Mouse (Mus musculus): Measurements from ENCODE around the gene Ptprd.

Gene Ptprd

DNA sequence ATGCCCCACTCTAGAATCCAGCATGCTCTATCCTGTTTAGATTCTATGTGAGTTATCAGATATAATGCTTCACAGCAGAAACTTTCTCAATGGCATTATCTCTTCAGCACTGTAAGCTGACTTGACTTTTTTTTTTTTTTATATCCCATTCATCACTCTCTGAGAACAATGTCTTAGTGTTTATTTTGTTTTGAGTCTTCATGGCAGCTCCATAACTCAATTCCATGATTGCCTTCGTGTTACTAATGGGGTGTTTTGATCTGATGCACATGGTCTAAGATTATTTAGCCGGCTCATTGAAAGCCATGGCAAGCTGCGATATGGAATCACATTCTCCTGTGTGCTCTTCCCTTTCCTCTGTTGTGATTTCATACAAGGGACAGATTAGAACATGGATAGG, 1555.0 kb downstream of the Ptprd start:
- DNase-seq (ENCODE audit: low read depth, low spot score), result no peak

DNA sequence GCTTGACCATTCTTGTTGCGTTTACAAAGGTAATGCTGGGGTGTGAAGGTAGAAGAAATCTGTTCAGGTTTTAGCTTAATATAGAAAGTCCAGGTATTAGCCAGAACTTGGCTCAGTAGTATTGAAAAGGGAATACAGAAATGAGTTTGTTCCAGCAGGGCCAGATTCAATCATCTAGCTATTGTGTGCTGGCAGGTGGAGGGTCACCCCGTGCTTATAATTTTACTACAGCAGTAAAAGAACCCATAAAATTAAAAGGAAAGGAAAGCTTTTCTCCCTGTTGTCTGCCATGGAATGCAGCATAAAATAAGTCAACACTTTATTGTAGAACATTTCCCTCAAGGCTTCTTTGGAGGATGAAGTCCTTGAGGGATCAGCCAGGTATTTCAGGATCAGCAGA, 1558.8 kb downstream of the Ptprd start:
- no peak for DNase-seq (ENCODE audit: low read depth, low spot score)

GRCm38 (mm10) chr4:76621740-76622139, 1590.0 kb downstream of the Ptprd start:
- no peak for DNase-seq (ENCODE audit: low read depth, low spot score)

- DNase-seq (ENCODE audit: low read depth, low spot score), result no peak
These were observed 1595.1 kb downstream of the Ptprd start for GRCm38 (mm10) chr4:76616614-76617013.

GRCm38 (mm10) chr4:76608246-76608645, 1603.5 kb downstream of the Ptprd start:
- no peak for DNase-seq (ENCODE audit: low read depth, low spot score)

GRCm38 (mm10) chr4:76606808-76607207, 1605.0 kb downstream of the Ptprd start:
- no peak for DNase-seq (ENCODE audit: low read depth, low spot score)

- no peak for DNase-seq (ENCODE audit: low read depth, low spot score)
These were observed 1621.0 kb downstream of the Ptprd start for GRCm38 (mm10) chr4:76590722-76591121.

GRCm38 (mm10) chr4:76583025-76583424, 1628.7 kb downstream of the Ptprd start:
- DNase-seq (ENCODE audit: low read depth, low spot score), result no peak

DNA sequence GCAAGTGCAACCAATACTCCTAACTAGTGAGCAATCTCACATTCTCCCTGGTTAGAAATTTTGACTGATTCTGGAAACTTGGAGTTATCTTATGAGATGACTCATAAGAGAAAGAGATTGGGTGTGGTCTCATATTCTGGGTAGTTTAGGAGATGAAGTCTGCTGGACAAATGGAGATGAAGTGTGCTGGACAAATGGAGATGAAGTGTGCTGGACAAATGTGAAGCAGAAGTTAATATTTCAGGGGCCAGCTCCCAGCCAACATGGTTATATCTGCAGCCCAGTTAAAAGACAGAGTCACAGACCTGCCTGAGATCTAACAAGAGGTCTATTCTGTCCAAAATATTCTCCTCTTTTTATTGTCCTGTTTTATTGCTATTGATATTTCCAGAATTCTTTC, 1645.8 kb downstream of the Ptprd start:
- no peak for DNase-seq (ENCODE audit: low read depth, low spot score)

DNA sequence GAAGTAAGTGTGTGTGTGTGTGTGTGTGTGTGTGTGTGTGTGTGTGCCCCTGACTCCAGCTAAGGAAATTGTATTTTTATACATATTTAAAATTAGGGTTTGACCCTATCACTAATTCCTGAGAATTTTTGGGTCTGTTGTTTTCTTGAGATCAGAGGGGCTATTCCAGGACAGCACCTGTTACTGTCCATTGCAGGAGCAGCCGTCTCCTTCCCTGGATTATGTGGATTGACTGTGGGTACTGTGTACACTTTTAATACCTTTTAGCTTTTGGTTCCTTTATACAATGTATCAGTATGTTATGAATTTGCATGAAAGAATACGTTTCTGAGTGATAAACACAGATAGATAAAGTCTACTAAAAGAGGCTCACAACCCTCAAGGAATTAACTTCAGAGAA, 1670.0 kb downstream of the Ptprd start:
- DNase-seq (ENCODE audit: low read depth, low spot score), result no peak

- DNase-seq (ENCODE audit: low read depth, low spot score), result no peak
These were observed 1678.8 kb downstream of the Ptprd start for GRCm38 (mm10) chr4:76532926-76533325.

GRCm38 (mm10) chr4:76525281-76525680, 1686.5 kb downstream of the Ptprd start:
- no peak for DNase-seq (ENCODE audit: low read depth, low spot score)

- no peak for DNase-seq (ENCODE audit: low read depth, low spot score)
These were observed 1708.5 kb downstream of the Ptprd start for GRCm38 (mm10) chr4:76503279-76503601.

DNA sequence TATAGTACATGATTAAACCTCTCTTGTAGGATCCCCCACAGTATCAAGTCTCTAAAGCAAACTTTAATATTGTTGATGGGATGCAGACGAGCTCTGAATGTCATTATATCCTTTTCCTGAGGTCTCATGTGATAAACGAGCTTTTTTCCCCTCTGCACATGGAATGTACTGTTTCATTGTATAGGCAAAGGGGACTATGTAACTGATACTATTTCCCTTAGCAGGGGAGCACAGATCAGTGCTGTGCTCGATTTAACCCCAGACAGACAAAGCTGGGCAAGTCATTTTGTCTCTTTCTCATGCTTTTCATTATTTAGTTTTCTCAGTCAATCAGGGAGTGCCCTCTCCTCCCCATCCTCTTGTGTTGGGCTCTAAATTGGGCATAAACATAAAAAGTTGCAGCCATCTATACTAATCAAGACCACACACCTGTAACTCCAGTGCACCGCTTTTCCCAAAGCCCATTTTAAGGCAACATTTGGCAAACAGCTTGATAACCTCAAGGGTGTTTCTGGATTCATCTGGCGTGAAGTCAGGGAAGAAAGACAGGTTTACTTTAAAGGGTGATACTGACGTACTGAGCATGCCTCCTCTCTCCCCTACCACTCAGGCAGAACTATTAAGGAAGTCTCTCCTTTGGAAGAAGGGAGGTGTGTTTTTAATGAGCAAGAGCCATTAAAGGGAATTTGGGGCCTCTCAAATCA, 1709.0 kb downstream of the Ptprd start:
- DNase-seq (ENCODE audit: low read depth, low spot score), result no peak

DNA sequence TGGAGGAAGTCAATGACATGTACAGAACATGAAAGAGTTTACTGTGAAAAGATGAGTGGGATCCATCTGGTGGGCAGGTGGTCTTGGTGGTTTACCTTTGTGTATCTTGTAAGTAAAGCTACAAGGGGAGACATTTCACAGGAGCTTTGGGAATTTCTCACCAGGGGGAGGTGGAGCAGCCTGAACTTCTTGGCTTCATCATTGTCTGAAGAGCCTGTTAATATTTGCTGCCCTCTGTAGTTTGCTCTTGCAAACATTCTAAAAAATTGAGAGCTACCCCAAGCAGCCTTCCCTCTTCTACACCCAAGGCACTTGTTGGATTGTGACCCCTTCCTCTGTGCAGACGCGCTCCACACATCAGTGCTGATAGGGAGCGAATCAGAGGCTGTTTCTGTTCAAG, 1725.9 kb downstream of the Ptprd start:
- no peak for DNase-seq (ENCODE audit: low read depth, low spot score)

GRCm38 (mm10) chr4:76468366-76469100, 1743.2 kb downstream of the Ptprd start:
- no peak for DNase-seq (ENCODE audit: low read depth, low spot score)

GRCm38 (mm10) chr4:76464682-76465081, 1747.1 kb downstream of the Ptprd start:
- no peak for DNase-seq (ENCODE audit: low read depth, low spot score)

- DNase-seq (ENCODE audit: low read depth, low spot score), result no peak
These were observed 1750.4 kb downstream of the Ptprd start for GRCm38 (mm10) chr4:76461336-76461735.

GRCm38 (mm10) chr4:76460556-76460955, 1751.2 kb downstream of the Ptprd start:
- DNase-seq (ENCODE audit: low read depth, low spot score), result no peak

GRCm38 (mm10) chr4:76459621-76460020, 1752.1 kb downstream of the Ptprd start:
- no peak for DNase-seq (ENCODE audit: low read depth, low spot score)

DNA sequence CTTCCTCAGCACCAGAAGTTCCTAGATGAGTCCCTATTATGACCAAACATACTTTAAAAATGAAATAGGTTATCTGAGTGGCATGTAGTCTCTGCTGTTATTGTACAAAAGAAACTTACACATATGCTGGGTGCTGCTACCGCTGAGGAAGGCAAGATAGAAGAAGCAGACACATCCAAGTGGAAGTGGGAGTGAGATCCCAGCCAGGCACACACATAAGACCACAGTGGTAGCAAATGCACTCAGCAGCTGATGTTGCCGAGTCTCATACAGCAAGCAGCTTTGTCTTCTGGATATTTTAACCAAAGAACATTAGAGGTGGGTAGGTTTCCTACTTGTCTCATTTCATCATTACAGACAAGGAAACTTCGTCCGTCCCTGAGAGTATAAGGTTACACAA, 1759.5 kb downstream of the Ptprd start:
- DNase-seq (ENCODE audit: low read depth, low spot score), result no peak

DNA sequence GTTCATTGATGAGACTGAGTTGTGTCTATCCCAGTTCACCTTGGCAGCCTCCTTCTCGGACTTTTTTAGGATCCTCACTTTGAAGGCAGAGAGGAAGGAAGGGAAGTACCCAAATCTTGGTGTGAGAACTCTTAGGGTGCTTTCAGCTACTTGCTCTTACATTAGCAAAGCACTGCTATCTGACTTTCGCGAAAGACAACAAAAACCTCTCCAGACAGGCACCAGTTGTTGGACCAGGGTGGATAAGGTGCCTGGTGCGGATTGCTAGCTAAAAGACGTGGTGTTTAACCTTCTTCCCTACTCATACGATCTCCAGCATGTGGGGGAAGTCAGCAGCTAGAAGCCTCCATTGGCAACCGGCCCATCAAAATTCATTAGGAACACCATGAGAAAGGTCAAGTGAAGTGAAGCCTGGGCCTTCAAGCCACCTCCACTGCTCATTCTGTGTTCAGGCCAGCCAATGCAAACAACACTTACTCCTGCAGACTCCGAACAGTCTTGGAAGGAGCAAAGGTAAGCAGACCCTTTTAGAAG, 1760.7 kb downstream of the Ptprd start:
- DNase-seq (ENCODE audit: low read depth, low spot score), result no peak

- DNase-seq (ENCODE audit: low read depth, low spot score), result no peak
These were observed 1761.3 kb downstream of the Ptprd start for GRCm38 (mm10) chr4:76450351-76451018.

Data from retina, adult 2 months (tissue).